Mouse (Mus musculus): ENCODE measurements around the gene Efna4.

GRCm38 (mm10) chr3:89327371-89327870 lies 10.4 kb downstream of the Efna4 start:
- TF ChIP-seq CTCF (IDR thresholded peaks at IDR 0.05; ENCODE audit: borderline replicate concordance, insufficient read depth, low read depth, low read length) (no peak), POLR2A (IDR thresholded peaks at IDR 0.05; ENCODE audit: borderline replicate concordance, insufficient read depth, low read length) (no peak)
